Mouse (Mus musculus) cerebellum, adult (tissue): ENCODE measurements at regions not wholly inside any gene's neighbourhood (a gene's known extent, or its start where the extent isn't known, plus 50 kb on each side); places are given as distances from the start of the nearest gene placed in this dataset.
A peak's percentile ranks its signal among the peaks of the same experiment; 100 is the strongest.

Source experiments
- ATAC-seq: cut with Nextera tagmentation; 2 replicates; pipeline ENCODE4 v1.9.2; 2017; ENCODE audit warnings: mild to moderate bottlenecking, moderate library complexity, mixed read lengths; ENCODE audit not compliant: insufficient number of reproducible peaks, low FRiP score, low TSS enrichment

DNA sequence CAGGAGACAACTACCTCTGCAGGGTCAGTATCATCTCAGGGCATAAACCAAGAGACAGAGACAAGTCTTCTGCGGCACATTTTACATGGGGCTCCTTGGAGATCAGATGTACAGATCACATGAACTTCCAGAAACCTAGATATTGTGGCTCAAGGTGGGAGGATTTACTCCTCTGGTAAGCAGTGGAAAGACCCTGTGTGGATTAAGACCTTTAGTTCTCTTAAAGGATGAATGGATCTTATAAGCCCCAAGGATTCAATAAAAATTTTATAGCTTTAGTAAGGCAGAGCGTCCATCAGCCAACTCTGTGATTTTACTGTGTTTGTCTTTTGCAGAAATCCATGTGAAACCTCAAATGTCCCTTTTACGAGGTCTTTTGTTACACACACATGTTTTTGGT lies 213.8 kb upstream of the Fbxl7 start:
- no peak for ATAC-seq

DNA sequence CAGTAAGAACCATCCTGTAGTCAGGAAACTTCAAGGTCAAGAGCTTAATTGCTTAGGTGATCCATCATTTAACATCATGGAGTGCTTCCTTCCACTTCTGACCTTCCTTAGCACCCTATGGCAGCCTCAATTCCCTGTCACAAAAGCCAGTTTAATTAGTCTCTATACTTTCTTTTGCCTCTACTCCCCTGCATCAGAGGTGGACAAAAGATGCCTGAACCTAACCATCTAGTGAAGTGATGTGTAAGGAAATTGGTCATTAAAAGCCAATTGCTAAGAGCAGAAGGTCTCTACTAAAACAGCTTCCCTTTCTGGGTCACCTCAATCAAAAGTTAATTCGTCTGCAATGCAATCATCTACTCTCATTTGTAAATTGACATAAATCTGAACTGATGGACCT lies 234.3 kb upstream of the Fbxl7 start:
- no peak for ATAC-seq

DNA sequence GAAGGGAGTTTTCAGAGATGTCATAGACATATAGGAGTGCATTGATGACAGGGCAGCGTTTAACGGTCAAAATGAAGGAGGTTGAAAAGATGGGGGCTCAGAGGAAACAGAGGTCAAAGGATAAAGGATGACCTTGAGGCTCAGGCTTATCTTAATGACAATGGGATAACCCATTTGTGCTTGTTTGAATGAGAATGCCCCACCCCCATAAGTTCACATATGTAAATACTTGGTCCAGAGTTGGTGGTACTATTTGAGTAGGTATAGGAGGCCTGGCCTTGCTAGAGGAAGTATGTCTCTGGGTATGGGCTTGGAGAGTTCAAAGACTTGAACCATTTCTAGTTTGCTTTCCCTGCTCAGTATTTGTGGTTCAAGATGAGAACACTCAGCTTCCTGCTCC lies 237.4 kb upstream of the Fbxl7 start:
- ATAC-seq: no peak

DNA sequence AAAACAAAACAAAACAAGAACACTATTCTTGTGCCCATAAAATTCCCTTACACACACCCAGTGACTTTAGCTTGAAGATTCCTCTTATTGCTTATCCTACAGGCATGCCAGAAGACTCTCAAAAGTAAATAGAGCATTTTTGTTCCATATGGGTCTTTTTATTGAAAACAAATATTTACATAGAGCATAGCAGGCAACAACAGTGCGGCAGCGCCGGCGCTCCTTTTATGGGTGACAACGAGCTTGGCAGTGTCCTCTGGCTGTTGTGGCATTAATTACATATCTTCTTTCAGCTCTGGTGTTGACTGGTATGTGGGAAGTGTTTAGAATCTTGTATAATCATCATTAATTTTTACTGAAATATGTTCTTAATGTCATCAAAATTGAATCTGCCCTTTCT lies 242.2 kb upstream of the Fbxl7 start:
- ATAC-seq: no peak

DNA sequence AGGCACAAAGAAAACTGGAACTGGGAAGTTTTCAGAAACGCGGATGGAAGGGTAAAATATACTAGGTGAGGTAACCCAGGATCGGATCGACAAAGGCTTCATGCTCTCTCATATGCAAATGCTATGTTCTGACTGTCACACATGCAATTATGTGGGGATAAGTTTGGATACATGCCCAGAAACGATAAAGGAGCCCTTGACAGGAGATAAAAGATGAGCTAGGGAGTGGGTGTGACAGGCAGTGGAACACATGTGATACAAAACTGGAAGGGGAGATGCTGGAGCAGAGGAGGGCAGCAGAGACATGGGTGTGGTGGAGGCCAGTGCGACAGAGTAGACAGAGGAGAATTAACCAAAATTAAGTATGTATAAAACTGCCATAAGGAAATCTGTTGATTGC lies 250.5 kb upstream of the Fbxl7 start:
- no peak for ATAC-seq

DNA sequence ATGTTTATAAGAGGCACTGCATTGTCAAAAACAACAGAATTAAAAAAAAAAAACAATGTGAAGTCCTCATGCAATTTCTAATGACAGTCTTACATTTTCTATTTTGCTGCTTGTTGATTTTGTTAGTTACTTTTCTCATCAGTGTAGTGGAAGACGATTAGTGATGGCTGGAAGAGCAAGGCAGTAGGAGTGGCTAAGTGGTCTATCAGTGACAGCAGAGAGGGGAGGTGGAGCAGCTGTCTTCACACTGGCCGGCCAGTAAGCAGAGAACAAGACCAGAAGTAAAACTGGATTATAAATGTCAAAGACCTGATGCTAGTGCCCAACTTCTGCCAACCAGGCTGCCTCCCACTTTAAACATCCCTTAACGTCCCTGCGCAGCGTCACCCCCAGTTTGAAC lies 265.6 kb upstream of the Fbxl7 start:
- no peak for ATAC-seq

DNA sequence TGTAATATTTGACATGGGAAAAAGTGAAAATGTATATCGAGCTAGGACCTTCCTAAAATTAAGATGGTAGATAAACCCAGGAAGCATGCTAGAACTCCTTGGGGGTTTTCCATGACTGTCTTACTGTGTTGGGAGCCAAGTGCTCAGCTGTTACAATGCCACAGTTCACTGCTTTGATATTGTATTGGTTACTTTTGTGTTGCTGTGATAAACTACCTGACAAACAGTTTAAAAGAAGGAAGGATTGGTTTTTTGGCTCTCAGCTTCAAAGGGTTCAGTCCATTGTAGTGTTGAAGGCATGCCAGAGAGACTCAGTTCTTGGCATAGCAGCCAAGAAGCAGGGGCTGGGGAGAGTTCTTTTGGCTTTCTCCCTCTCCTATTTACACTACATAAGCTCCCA lies 272.1 kb upstream of the Fbxl7 start:
- no peak for ATAC-seq

DNA sequence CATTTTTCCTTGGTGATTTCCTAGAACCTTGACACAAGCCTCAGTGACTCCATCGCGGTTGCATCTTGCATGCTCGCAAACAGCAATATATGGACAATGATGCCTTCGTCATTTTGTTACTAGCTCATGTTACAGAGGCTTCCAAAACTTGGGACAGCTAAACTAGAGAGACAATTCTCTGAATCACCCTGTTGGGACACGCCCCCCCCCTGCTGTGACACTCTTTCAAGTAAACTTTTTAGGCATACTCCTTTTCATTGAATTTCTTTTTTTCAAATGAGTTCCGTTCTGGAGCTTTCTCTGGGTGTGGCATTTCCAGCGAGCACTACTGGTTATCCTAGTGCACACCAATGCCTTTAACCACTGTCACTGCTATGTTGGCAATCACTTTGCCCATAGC lies 274.5 kb upstream of the Fbxl7 start:
- no peak for ATAC-seq

DNA sequence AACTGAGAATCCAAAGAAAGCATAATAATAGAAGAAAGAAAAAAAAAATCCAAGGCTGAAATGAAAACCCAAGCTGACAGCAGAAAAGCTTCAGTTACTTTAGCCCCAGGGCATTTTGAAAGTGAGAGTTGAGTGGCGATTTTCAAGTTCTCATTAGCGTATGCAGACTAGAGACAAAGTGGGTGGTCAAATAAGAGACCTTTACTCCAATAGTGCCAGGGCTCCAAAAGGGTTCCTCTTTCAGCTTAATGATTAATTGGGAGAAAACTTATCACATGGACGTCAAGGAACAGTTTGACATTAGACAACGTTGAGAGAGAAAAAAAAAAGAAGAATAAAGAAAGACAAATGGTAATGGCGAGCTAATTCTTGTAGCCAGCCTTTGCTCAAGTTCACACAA lies 278.1 kb upstream of the Fbxl7 start:
- ATAC-seq: no peak

DNA sequence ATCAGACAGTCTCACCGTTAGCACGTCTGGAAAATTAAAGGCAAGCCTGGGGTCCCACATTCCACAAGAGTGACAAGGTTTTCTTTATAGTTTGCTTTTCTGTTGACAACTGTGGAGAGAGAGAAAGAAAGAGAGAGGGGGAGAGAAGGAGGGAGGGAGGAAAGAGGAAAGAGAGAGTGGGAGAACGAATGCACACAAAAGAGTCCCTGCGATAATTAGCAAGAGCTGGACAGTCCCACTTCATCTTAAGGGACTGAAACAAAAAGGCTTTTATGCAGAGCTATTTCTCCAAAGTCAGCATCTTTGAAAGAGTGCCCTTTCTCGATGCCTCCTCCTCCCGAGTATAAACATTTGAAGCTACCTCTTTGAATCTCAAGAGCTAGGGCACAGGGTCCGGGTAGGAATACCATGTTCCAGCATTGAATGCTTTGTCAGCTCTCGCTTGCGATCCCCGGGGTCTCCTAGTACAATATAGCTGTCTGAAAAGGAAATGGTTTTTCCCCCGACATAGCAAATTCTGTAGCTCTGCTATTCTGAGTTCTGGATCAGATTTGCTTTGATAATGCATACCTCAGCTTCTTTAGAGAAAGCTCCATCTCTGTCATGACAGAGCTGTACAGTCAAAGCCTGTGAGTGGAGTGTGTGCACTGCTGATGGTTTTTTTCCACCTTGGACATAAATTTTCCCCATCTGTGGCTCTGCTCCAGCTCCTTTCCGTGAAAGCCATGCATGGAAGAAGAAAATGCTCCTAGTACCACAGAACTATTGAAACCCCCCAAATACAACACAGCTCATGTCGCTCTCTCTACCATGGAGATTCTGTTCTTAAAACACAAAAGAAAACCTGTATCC lies 282.9 kb upstream of the Fbxl7 start:
- no peak for ATAC-seq

DNA sequence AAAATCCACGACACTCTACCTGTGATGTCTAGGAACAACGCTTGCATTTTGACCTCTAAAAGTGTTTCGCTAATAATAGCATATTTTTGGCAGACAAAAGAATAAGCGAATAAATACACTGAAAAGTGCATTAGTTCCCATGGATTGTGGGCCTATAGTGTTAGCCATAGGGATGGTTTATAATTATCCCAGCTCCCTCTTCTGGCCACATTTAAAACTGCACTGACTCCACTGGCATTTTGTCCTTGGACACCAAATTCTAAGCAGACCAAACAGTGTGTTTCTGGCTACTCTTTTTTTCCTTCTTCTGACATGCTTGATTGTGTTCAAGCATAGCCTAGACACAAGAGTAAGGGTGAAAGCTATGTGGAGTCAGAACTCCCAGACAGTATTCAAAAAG lies 276.8 kb upstream of the Ank start:
- peak; percentile 82 for ATAC-seq

DNA sequence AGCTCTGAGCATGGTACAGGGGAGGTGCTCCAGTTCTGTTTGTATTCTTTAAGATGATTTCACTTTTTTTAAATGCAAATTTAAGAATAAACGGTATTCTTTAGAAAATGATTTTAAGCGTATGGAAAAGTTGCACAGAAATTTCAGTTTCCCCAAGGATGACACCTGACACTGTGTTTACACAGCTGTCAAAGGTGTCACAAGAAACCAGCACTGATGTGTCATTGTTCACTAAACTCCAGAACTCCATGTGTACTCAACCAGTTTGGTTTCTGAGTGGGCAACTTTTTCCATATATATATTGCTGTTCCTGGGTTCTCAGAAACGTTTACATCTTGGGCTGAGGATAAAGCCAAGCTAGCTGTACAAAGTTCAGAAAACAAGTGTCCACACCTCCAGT lies 265.0 kb upstream of the Ank start:
- ATAC-seq: no peak

DNA sequence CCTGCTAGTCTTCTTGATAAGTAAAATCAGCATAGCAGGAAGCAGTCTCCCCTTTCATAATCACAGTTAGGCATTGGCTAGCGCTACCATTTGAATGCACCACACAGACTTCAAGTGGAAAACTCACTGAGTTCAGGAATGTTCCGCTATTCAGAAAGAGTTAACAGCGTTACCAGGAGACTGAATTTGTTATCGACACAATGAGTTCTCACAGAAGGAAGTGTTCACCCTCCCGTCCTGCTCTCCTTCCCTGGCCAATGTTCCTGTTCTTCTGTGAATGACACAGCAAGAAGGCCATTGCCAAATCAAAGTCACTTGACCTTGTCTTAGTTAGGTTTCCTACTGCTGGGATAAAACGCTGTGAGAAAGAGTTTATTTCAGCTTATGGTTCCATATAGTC lies 261.6 kb upstream of the Ank start:
- no peak for ATAC-seq

DNA sequence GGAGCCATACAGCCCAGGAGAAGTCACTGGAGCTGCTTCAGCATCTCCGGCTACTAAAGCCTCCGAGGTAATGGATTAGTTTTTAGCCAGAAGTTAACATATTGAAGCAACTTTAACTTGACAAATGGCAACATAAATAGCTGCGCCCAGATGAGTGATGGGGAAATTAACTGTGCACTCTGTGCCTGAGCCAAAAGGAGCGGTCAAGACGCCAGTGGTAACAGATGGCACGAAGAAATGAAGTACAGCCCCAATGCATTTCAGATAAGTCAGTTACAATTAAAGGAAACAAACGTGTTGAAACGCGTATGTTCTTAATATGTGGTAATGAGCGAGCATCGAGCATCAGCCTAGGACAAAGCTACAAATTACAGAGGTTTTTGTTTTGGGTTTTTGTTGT lies 259.0 kb upstream of the Ank start:
- no peak for ATAC-seq

DNA sequence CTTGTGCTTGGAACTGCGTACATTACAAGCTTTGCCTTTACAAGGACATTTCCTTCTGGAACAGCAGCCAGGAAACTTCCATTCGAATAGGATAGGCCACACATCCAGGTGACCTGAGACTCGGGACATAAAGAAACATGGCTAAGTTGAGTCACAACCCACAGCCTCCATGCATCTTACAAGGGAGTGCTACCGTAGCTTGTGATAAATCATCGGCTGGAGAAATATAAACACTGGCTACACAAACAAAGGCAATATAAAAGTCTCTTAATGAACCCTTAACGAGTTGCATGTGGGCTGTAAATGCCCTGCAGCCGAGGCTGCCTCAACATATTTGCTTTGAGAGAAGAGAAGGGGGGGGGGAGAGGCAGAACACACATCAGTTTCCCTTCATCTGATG lies 250.1 kb upstream of the Ank start:
- no peak for ATAC-seq

DNA sequence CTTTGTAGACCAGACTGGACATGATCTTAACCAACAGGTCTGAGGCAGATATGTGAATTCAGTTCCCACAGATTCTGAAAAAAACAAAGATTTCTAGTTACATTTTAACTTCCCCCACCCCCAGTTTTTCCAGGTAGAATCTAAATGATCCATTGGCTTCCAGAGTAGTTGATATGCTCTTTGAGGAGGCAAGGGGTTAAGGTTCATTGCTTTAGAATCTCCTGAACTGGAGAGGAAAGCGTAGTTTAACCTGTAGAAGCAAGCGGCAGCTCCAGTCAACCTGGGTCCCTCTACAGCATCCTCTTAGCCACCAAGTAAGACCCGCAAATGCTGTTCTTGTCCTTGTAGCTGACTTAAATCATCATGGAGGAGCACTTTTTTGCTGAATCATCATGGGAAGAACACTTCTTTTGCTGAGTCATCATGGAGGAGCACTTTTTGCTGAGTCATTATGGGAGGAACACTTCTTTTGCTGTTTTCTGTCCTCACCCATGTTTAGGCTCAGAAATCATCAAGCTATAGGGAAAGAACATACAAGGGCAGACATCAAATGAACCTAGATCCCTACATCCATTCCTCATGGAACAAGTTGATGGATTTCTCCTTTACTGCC lies 247.2 kb upstream of the Ank start:
- no peak for ATAC-seq

DNA sequence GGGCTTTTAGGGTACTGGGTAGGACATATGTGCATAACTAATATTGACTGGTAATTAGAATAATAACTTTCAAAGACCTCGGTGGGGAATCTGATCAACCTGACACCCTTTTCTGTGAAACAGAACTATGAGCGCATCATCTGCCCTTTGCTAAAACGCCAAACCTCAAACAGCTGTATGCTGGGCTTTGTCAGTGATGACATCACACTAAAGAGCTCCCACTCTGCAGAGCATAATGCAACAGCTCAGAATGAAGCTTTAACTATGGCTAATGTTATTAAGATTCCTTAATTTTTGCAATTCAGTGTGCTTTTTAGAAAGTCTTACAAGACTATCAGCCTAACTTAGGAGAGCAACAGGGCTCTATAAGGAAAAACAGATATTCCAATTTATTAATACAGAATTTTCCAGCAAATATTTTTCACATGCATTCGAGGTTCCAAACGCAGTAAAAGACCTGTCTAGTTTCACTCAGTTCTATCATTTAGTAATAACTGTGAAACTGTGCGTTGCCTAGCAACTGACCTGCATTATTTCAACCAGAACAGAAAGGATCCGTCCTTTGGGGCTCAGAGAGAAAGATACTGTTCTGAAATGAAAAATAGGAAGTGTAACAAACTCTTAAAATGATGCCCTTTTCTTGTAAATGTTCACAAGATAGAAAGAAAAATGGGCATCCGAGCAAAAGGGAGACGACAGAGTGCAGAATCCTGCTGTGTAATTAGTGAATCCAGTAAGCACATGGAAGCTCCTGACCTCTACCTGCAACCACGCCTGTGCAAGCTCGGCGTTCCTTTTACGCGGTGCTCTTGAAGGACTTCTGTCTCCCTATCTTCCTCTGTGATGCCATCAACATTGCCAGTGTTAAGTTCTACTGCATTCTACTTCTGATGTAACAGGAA lies 242.6 kb upstream of the Ank start:
- ATAC-seq: no peak

DNA sequence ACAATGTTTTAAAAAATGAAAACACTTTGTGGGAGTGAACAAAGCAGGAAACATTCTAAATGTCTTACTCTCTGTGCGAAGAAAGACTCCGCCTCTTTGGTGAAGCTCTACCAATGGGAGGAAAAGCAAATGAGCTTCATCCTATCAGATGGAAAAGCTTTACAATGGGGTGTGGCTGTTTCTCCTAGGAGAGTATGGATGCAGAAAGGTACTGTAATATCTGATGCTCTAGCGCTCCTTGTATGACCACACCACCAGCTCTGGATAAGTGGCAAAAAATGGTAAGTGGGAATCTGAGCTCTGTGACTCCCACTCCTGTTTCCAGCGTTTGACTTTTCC lies 242.0 kb upstream of the Ank start:
- ATAC-seq: no peak

DNA sequence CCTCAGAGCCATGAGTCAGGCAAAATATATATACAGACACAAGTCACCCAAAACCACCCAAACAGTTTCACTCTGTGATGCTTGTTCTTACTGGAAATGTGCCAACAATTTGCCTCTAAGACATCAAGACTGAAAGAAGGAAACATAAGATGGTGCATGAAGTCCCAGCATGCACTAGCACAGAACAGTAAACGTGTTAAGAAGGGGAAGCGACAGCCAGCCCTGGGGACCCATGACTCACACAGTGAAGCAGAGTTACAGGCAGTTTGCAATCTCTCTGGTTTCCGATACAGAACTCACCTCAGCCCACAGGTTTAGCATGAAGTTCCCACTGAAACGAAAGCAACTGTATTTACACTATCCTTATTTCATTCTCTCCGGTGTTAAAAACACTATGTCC lies 233.7 kb upstream of the Ank start:
- ATAC-seq: no peak

DNA sequence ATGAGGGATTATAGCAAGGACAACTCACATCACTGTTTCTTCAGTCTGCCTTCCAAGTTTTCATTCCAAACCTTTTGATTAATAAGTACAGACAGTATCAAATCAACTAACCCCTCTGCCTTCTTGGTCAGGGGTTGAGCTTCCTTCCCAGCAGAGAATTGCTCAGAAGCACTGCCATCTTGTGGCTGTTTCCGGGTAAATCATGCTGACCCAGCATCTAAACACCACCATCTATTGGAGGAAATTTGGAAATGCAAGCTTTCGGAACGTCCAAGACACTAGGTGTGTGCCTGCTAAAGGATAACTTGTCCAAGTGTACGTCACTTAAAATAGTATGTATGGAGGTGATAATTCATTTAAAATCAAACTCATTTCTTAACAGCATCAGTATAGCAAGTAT lies 231.7 kb upstream of the Ank start:
- peak; percentile 45; the same call in 1 of the 2 replicates for ATAC-seq

DNA sequence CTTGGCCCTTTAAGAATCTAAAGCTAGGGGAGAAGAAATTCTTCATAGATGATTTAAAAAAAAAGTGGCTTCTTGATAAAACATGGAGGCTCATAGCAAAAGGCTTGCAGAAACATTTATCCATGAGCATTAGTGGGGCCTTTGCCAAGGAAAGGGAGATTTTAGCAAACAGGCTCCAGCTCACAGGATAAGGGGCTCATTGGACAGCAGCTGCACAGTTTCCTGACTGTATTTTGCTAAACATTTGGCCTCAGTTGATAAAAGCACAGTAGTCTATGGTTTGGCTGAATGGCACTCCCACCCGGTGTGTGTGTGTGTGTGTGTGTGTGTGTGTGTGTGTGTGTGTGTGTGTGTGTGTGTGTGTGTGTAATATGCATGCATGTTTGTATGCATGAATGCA lies 228.2 kb upstream of the Ank start:
- no peak for ATAC-seq
